Mouse (Mus musculus) ES-E14 (cell line): ENCODE results near the gene Smim1.

Source experiments
- CHD2 ChIP-seq: IDR thresholded peaks from 2 replicates; pipeline ENCODE4 v1.6.1; 2014; ENCODE audit warnings: mild to moderate bottlenecking, low read depth, low read length, inconsistent platforms
- HCFC1 ChIP-seq: IDR thresholded peaks from 2 replicates; pipeline ENCODE4 v1.6.1; 2012; ENCODE audit warnings: low read length, inconsistent platforms, borderline replicate concordance; ENCODE audit not compliant: insufficient read depth
- MAFK ChIP-seq: IDR thresholded peaks from 2 replicates; pipeline ENCODE4 v1.6.1; 2014; ENCODE audit warnings: mild to moderate bottlenecking, low read depth, low read length, inconsistent platforms; ENCODE audit not compliant: insufficient read depth
- ZC3H11A ChIP-seq: IDR thresholded peaks from 2 replicates; pipeline ENCODE4 v1.6.1; 2012; ENCODE audit warnings: low read depth, mild to moderate bottlenecking, inconsistent platforms, low read length, borderline replicate concordance
- ZNF384 ChIP-seq: IDR thresholded peaks from 2 replicates; pipeline ENCODE4 v1.6.1; 2012; ENCODE audit warnings: low read depth, low read length, inconsistent platforms

GRCm38 (mm10) chr4:154026441-154026761 is 371 bp upstream of the Smim1 start:
- TF ChIP-seq MAFK (no peak), ZNF384 (no peak), ZC3H11A (no peak), HCFC1 (no peak), CHD2 (no peak)
